Mouse (Mus musculus) megakaryocyte, embryonic 14.5 days (primary cell): ENCODE results near the gene Gtpbp10.

ENCODE experiments used
- FLI1 ChIP-seq: IDR thresholded peaks from 2 replicates; pipeline ENCODE4 v1.6.1; 2012; ENCODE audit warnings: low read length, inconsistent platforms, mixed read lengths
- GATA1 ChIP-seq: IDR thresholded peaks from 3 replicates; pipeline ENCODE4 v1.6.1; 2012; ENCODE audit warnings: mixed read lengths, low read length, inconsistent platforms, borderline replicate concordance

- TF ChIP-seq GATA1 (no peak), FLI1 (no peak)
These were observed 14.5 kb upstream of the Gtpbp10 start, which contains the start of gene Gm8773 for GRCm38 (mm10) chr5:5573749-5574317.
